Mouse (Mus musculus): ENCODE results near the gene Itm2c. TPM values are rescaled to one million over a fixed set of nuclear protein-coding genes. Genes with fewer than 3 reads are reported as not detected.

Gene Itm2c
- polyA plus RNA-seq, 1 experiment from 2014 or later, result 188 TPM

- no peak overlapping the region for H3K4me3 ChIP-seq
- H3K9me3 ChIP-seq (replicated peaks), result peaks cover 5% of the 10 kb centered on the region; the same call in 1 of the 2 replicates
- no peak overlapping the region for H3K27ac ChIP-seq
- H3K4me1 ChIP-seq, result no peaks in the 10 kb centered on the region
- WGBS, result 93% methylated on average over 12 of the region's 12 CpGs
- no peaks in the 10 kb centered on the region for H3K27me3 ChIP-seq (ENCODE audit: low read depth, poor library complexity, severe bottlenecking)
- no peak for DNase-seq (ENCODE audit: low spot score)
- no peaks in the 10 kb centered on the region for H3K36me3 ChIP-seq
These were observed 12.1 kb upstream of the Itm2c start for GRCm38 (mm10) chr1:85882003-85882402.

- Histone ChIP-seq H3K27ac (no peak overlapping the region), H3K4me3 (no peak overlapping the region), H3K36me3 (no peaks in the 10 kb centered on the region), H3K4me1 (no peaks in the 10 kb centered on the region), H3K27me3 (ENCODE audit: low read depth, poor library complexity, severe bottlenecking) (no peaks in the 10 kb centered on the region), H3K9me3 (replicated peaks) (no peaks in the 10 kb centered on the region; the same call in 1 of the 2 replicates)
- DNase-seq (ENCODE audit: low spot score), result no peak
- WGBS, result 89% methylated on average over 7 of the region's 7 CpGs
These were observed 6.9 kb upstream of the Itm2c start for GRCm38 (mm10) chr1:85887221-85887620.

DNA sequence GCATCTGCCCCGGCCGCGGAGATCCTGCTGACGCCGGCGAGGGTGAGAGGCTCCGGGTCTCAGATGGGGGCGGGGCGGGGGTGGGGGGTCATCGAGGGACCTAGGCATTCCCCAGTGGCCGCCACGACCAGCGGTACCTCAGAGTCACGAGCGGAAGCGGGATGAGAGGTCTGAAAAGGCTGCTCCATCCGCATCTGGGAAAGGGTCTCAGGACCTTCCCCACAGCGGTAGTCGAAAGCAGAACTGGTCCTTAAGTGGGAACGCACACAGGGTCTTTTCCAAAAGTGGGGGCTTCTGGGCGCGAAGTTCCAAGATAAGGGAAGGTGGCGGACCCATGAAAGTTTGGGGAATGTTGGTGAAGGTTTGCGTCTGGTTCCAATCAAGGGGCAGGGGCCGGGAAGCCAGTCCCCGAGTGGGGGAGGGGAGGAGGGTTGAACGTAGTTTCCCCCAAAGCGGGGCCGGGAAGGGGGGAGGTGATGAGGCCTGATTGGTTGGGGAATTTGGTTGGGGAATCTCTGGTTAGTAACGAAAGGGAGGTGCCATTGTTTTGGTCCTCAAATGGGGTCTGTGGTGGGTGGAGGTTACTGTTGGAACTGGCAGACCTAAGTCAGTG, 773 bp downstream of the Itm2c start:
- peak overlapping the region; percentile 96 for H3K27ac ChIP-seq
- H3K4me3 ChIP-seq, result peak overlapping the region; percentile 68
- peaks cover 4% of the 10 kb centered on the region; the same call in 1 of the 2 replicates for H3K36me3 ChIP-seq
- H3K4me1 ChIP-seq, result peaks cover 51% of the 10 kb centered on the region
- H3K27me3 ChIP-seq (ENCODE audit: low read depth, poor library complexity, severe bottlenecking), result no peaks in the 10 kb centered on the region
- under 1% methylated on average over 30 of the region's 30 CpGs for WGBS
- H3K9me3 ChIP-seq (replicated peaks), result no peaks in the 10 kb centered on the region
- DNase-seq (ENCODE audit: low spot score), result peak; percentile 88

DNA sequence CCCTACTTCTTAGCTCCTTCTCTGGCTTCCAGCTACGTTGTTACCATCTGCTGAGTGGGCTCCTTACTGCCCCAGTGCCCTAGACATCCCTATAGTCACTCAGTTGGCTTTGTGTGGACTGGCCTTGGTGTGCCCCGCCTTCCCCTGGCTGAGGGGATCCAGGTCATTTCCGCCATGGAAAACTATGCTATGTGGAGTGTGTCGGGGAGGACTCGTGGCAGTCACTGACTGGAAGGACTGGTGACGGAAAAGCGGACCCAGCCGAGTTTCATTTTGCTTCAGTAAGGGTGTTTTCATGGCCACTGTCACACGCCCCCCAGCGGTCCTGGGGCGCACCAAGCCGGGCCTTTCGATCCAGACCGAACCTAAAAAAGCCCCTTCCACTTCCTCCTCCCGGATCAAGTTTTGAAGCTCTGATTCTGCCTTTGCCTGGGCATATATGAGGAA, 1.3 kb downstream of the Itm2c start:
- DNase-seq (ENCODE audit: low spot score), result peak; percentile 75
- Histone ChIP-seq H3K4me1 (peaks cover 53% of the 10 kb centered on the region), H3K4me3 (peak overlapping the region; percentile 68), H3K9me3 (replicated peaks) (no peaks in the 10 kb centered on the region), H3K27me3 (ENCODE audit: low read depth, poor library complexity, severe bottlenecking) (no peaks in the 10 kb centered on the region), H3K36me3 (peaks cover 5% of the 10 kb centered on the region), H3K27ac (peak overlapping the region; percentile 96)
- 5% methylated on average over 15 of the region's 15 CpGs for WGBS

DNA sequence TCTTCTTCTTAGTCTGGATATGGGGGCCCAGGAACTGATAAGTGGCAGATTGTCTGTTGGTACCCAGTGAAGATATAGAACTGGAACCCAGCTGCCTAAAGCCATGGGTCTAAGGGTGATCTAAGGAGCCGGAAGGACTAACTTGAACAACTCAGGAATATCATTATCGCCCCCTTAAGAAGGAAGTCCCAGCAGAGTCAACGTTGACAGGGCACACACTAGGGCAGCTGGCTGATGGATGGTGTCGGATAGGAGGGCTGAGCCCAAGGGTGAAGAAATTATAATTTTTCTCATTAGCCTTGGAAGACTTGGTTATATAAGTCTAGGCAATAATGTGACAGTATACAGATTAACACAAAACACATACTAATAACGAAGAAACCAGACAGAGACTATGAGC, 2.0 kb downstream of the Itm2c start:
- Histone ChIP-seq H3K4me3 (peak overlapping the region; percentile 68), H3K27ac (peak overlapping the region; percentile 96), H3K36me3 (peaks cover 12% of the 10 kb centered on the region), H3K4me1 (peaks cover 60% of the 10 kb centered on the region), H3K27me3 (ENCODE audit: low read depth, poor library complexity, severe bottlenecking) (no peaks in the 10 kb centered on the region), H3K9me3 (replicated peaks) (no peaks in the 10 kb centered on the region)
- DNase-seq (ENCODE audit: low spot score), result no peak
- 78% methylated on average over 5 of the region's 5 CpGs for WGBS

DNA sequence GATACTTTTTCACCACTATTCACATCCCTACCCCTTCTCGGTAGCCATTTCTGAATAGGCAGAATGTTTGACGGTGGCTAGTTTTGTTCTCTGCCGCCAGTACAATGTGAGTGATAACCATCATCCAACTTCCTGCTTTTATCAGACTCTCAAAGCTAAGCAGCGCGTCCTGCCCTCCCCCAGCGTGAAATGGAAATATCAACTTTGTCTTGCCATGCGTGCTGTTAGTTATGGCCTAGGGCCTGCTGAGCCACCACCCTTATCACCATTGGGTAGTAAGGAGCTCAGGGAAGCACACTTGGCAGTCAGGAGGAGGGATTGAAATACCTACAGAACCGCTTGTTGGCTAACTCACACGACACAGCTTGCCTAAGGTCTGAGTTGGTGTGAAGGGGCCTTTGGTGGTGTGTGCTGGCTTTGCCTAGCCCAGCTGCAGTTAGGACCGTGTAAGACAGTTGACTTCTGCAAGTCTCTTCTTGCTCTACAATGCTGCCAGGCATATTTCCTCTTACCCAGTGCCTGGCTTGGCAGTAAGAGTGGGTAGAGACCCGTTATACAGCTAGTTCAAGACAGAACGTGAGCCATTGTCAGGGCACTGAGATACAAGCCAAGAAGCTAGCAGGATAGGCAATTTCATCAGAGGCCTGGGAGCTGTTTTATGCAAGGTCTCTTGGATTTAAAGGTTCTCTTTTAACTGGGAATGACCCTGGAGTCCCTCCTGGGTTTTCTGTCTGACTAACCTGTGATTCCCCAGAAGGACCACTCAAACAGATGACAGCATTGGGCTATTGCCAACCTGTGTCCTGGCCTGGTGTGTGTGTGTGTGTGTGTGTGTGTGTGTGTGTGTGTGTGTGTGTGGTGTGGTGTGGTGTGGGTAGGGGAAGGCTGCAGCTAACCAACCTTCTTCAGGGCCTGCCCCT, 3.0 kb downstream of the Itm2c start:
- H3K4me3 ChIP-seq, result peak overlapping the region; percentile 68; the same call in 1 of the 2 replicates
- peaks cover 22% of the 10 kb centered on the region for H3K36me3 ChIP-seq
- H3K27me3 ChIP-seq (ENCODE audit: low read depth, poor library complexity, severe bottlenecking), result no peaks in the 10 kb centered on the region
- 72% methylated on average over 12 of the region's 12 CpGs for WGBS
- H3K9me3 ChIP-seq (replicated peaks), result no peaks in the 10 kb centered on the region
- DNase-seq (ENCODE audit: low spot score), result no peak
- H3K27ac ChIP-seq, result peak overlapping the region; percentile 61; the same call in 1 of the 2 replicates
- peaks cover 66% of the 10 kb centered on the region for H3K4me1 ChIP-seq

- H3K4me1 ChIP-seq, result peaks cover 66% of the 10 kb centered on the region
- H3K36me3 ChIP-seq, result peaks cover 33% of the 10 kb centered on the region
- no peaks in the 10 kb centered on the region for H3K27me3 ChIP-seq (ENCODE audit: low read depth, poor library complexity, severe bottlenecking)
- WGBS, result 41% methylated on average over 8 of the region's 8 CpGs
- H3K27ac ChIP-seq, result peak overlapping the region; percentile 61; the same call in 1 of the 2 replicates
- H3K4me3 ChIP-seq, result peak overlapping the region; percentile 20; the same call in 1 of the 2 replicates
- H3K9me3 ChIP-seq (replicated peaks), result no peaks in the 10 kb centered on the region
- peak; percentile 44 for DNase-seq (ENCODE audit: low spot score)
These were observed 4.0 kb downstream of the Itm2c start for GRCm38 (mm10) chr1:85897901-85898760.

- H3K27ac ChIP-seq, result peak overlapping the region; percentile 59
- peaks cover 40% of the 10 kb centered on the region for H3K36me3 ChIP-seq
- no peaks in the 10 kb centered on the region for H3K27me3 ChIP-seq (ENCODE audit: low read depth, poor library complexity, severe bottlenecking)
- no peak overlapping the region for H3K4me3 ChIP-seq
- H3K9me3 ChIP-seq (replicated peaks), result no peaks in the 10 kb centered on the region
- no peak for DNase-seq (ENCODE audit: low spot score)
- H3K4me1 ChIP-seq, result peaks cover 62% of the 10 kb centered on the region
- WGBS, result 53% methylated on average over 12 of the region's 12 CpGs
These were observed 4.8 kb downstream of the Itm2c start for GRCm38 (mm10) chr1:85898761-85899387.

GRCm38 (mm10) chr1:85899388-85899761, 5.3 kb downstream of the Itm2c start:
- Histone ChIP-seq H3K36me3 (peaks cover 45% of the 10 kb centered on the region), H3K4me3 (no peak overlapping the region), H3K27ac (peak overlapping the region; percentile 27; the same call in 1 of the 2 replicates), H3K9me3 (replicated peaks) (no peaks in the 10 kb centered on the region), H3K4me1 (peaks cover 58% of the 10 kb centered on the region), H3K27me3 (ENCODE audit: low read depth, poor library complexity, severe bottlenecking) (no peaks in the 10 kb centered on the region)
- no peak for DNase-seq (ENCODE audit: low spot score)

GRCm38 (mm10) chr1:85900521-85901333, 6.6 kb downstream of the Itm2c start:
- no peak overlapping the region for H3K4me3 ChIP-seq
- no peaks in the 10 kb centered on the region for H3K9me3 ChIP-seq (replicated peaks)
- no peaks in the 10 kb centered on the region for H3K27me3 ChIP-seq (ENCODE audit: low read depth, poor library complexity, severe bottlenecking)
- H3K4me1 ChIP-seq, result peaks cover 55% of the 10 kb centered on the region
- 0 out of 2 replicates have a peak overlapping the region, but pooled peaks have one; percentile 11 for H3K27ac ChIP-seq
- peaks cover 57% of the 10 kb centered on the region for H3K36me3 ChIP-seq
- WGBS, result 79% methylated on average over 7 of the region's 7 CpGs
- DNase-seq (ENCODE audit: low spot score), result no peak

- no peaks in the 10 kb centered on the region for H3K27me3 ChIP-seq (ENCODE audit: low read depth, poor library complexity, severe bottlenecking)
- DNase-seq (ENCODE audit: low spot score), result no peak
- H3K4me3 ChIP-seq, result no peak overlapping the region
- H3K27ac ChIP-seq, result no peak overlapping the region
- H3K36me3 ChIP-seq, result peaks cover 66% of the 10 kb centered on the region
- H3K4me1 ChIP-seq, result peaks cover 46% of the 10 kb centered on the region
- 80% methylated on average over 3 of the region's 3 CpGs for WGBS
- no peaks in the 10 kb centered on the region for H3K9me3 ChIP-seq (replicated peaks)
These were observed 7.5 kb downstream of the Itm2c start for GRCm38 (mm10) chr1:85901516-85902107.

Measured in limb, embryonic 10.5 days (tissue).